Mouse (Mus musculus) MEL-GATA-1-ER (cell line): ENCODE data around the gene Pan3.
"Not testable (repeated sequence)": the region's sequence is repeated elsewhere in the genome, so short reads cannot be mapped to it uniquely, and the experiment has no call there.

Experiments used
- DNase-seq: peaks from one replicate; pipeline ENCODE4 v3.0.0-alpha.2; 2012; ENCODE audit warnings: low read depth; ENCODE audit errors: extremely low read depth

The Pan3 gene

DNA sequence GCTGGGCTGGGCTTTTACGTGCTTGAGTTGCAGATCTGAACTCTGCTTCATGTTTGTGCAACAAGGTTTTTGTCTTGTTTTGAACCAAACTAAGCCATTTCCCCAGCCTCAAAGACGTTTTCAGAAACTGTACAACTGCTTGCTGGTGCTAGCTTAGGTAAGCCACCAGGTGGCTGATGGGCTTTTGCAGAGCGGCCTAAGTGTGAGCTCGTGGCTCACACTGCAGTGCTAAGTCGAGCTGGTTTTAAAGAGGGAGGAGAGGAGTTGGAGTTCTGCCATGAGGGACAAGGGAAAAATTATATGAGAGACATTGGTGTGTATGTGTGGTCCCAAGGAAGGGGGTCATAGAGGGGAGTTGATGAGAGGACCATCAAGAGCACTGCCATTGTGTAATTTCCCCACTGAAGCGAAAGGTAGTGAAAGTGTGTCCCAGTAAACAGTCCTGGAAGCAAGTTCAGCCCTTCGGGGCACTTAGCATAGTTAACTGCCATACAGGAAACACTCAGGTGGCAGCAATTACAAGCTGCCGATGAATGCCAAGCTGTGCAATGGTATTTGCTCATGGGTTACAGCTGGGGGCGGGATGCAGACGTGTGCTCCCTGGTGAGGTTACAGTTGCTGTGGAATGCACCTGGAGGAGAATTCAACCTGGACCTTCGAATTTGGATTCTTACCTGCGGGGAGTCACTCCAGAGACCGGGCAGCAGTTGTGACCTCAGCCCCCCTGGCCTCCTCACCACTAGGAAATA lies 122.1 kb downstream of the Pan3 start:
- DNase-seq = no peak

DNA sequence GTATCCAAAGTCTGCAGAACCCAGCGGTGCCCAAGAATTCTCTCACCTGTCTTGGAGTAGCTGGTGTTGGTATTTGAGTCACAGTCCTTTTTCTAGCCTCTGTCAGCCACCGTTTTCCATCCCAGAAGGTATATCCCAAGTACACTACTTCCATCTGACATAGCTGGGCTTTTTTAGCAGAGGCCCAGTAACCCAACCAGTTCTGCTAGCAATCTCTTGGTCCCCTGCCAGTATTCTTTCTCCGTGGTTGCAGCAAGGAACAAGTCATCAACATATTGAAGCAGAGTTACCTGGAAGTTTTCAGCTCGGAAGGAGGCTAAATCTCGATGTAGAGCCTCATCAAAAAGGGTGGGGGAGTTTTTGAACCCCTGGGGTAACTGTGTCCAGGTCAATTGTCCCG lies 127.7 kb downstream of the Pan3 start:
- DNase-seq = not testable (repeated sequence)

DNA sequence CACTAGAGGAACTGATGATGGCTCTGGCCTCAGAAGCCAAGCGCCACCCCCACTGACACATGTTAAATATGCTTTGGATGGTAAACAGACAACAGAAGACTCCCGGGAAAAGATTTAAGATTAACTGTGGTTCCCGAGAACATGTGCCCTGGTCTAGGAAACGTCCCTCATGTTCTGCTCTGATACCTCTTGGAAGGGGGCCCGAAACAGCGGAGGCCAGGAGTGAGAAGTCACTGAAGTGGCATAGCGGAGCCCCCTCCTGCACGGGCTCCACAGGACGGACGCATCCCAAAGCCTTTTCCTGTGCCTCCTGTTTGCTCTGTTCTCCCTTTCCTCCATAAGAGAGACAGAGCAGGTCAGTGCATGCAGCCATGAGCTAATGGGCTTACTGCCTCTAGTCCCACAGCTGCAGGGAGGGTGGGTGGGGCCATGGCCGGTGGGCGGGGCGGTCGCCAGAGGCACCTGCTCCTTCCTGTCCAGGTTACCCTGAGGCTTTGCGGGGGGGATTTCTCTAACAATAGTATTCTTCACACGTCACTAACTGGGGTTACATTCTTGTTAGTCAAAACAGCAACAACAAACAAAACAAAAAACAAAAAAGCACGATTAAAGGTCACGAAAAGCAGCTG lies 133.7 kb downstream of the Pan3 start:
- DNase-seq = no peak

DNA sequence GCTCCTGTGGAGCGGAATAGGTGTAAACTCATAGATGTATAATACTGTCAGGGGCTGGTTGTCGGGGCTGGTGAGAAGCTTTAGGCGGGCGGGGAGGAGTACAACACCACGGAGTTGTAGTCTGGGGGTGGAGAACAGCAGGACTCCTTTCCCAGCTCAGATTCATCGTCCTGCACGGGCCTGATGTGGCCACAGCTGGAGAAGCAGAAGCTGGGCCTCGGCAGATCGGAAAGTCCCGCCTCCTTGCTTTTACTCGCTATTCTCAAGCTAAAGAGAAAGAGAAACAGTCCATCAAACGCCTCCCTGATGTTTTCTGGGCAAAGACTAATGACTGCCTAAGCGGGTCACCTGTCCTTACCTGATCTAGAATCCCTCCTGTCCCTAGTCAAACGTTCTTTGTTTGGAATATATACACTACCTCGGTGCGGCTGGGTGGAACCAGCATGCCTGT lies 134.2 kb downstream of the Pan3 start:
- no peak for DNase-seq

DNA sequence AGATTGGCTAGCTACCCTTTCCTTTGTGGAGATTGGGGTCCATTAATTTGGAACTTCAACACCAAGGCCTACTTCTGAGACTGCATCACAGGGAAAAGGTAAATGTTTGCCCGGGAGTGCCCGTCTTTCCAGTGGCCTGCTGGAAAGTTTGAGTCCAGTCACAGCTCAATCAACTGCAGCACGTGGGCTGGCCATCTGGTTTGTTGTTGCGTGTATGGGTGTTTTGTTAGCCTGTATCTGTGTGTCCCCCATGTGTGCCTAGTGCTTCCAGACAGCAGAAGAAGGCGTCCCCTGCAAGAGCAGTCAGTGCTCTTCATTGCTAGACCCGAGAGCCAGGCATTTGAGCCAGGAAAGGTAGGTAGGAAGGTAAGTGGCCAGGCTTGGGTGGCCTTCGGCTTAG lies 135.5 kb downstream of the Pan3 start:
- no peak for DNase-seq

DNA sequence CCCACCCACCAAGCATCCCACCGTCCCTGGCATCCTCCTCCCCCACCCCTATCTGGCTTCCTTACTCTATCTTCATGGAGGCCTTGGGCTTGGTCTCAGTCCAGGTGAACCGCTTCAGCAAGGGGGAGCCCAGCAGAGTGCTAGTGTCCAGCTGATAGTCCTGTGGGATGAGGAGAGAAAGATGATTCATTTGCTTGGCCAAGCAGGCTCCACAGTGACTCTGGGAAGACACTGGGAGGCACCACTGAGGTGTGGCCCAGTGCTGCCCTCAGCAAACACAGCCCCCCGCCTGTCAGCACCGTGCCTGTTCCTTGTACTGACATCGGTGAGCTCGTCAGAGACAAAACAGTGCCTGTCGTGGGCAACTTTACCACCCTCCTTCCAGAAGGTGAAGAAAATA lies 136.4 kb downstream of the Pan3 start:
- no peak for DNase-seq

DNA sequence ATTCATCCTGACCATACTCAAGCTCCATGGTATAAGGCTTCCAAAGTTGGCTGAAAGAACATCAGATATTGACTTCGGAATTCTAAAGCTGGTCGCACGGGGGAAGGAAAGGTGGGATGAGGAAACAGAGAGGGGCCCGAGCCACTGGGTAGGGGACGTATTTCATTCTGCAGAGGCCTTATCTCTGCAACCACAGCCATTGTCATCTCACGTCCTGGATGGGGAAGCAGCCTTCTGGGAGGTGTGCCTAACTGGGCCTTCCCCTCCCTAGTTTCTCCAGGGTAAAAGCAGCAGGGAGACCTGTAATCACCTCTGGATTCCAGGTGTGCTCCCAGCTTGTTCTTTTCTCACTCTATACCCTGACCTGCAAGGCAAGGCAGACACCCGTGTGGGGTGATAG lies 142.7 kb downstream of the Pan3 start:
- peak; percentile 37 for DNase-seq

DNA sequence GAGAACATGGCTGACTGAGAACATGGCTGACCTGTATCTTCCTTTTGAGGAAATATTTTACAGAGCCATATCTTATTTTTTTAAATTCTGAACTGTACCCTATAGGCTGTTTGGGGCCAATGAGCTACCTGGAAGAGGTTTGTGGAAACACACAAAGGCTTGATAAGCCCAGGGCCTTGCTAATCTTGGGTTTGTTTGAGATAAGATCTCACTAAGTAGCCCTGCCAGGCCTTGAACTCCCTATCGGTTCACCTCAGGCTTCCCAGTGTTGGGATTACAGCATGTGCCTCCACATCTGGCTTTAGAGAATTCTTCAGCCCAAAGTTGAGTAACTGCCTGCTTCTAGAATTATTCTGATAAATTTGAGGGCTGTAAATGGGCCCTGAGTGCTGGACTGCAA lies 143.6 kb downstream of the Pan3 start:
- no peak for DNase-seq

DNA sequence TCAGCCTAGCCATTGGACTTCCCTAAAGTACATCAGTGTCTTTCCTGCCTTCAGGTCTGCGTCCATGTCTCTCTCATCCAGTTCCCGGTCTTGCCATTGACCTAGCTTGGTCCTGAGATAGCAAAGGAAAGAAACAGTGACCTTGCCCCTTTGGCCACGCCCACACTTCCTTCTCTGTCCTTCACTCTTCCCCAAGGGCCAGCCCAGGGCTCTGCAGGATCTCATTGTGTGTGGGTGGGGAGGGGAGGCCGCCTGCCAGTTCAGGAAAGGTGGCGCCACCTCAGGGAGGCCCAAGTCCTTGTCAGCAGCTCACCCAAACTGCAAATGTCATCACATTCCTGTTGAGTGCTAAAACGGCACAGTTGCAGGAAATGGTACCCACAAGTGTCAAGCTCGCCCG lies 144.6 kb downstream of the Pan3 start:
- no peak for DNase-seq

DNA sequence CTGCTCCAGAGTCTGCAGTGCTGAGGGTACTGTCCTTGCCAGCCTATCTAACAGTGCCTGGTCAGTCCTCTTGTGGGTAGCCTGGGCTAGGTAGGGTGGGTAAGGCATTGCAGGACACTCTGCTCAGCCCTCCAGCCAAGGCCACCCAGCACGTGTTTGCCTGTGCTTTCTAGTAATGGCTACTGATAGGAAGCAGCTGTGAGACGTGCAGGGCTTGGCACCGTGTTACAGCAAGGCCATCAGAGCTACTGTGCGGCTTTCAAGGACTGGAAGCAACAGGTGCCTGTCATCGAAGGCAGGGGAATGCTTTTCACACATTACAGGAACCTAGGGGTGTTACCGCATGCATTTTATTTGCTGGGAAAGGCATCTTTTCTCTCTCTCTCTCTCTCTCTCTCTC lies 147.0 kb downstream of the Pan3 start:
- DNase-seq = no peak

DNA sequence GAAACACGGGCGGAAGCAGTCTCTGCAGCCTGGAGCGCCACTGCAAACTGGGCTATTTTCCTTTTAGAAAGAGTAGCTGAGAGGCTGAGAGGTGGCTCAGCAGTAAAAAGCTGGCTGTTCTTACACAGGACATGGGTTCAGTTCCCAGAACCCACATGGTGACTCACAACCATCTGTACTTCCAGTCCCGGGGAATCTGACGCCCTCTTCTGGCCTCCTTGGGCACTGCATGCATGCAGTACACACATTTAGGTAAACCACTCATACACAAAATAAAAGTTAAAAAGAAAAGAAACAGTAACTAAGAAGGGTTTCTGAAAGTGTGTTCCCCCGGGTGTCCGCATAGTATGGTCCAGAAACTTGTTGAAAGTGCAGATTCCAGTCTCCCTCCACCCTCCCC lies 149.2 kb downstream of the Pan3 start:
- no peak for DNase-seq

DNA sequence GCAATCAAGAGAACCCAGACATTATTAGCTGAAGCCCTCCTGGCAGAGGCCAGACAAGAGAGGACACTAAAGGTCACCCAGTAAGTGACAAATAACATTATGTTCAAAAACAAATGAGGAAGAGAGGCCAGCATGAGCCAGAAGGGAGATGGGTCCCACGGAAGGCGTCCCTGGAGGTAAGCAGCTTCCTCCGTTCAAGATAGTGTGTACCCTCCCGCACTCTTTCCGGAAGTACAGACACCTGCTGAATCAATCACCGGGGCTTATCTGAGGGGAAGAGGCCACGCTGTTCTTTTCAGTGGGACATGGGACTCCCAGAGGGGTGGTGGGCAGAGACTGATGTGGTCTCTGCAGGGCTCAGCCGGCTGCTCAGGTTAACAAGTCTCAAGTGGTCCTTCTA lies 149.7 kb downstream of the Pan3 start:
- no peak for DNase-seq

DNA sequence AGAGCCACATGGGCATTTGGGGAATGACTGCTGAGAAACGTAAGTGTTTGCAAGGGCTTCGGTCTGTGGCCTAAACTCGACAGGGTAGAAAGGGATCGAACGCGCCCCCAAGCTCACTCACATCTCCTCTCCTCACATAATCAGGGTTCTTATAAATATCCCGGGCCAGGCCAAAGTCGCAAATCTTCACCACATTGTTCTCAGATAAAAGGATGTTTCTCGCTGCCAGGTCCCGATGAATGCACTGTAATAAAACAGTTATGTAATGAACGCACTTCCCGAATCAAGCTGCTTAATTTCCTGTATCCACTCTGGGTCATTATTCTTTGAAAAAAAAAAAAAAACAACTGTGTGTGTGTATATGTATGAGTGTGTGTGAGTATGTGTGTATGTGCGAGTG lies 150.2 kb downstream of the Pan3 start:
- no peak for DNase-seq

DNA sequence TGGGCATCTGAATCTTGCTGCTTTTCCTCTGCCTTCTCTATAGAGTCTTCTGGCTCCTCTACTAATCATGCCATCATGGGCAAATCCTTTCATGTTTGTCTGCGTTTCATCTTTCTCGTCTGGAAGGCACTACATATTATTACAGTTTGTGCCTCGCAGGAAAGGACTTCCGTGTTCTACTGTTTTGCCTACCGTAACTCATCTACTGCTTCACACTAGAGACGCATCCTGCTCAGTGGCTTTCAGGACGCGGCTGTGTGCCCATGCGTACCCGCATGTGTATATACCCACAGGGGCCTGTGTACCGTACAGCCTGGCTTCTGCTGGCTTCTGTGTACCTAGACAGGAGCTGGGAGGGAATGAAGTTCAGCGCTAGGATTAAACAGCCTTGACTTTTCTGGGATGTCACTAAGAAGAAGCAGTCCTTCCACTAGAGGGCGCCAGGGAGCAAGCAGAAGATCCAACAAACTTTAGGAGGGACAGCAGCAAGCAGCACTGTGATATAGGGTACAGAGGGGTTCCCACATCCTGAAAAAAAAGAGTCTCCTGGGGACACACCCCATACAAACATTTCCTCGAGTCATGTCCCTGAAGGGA lies 153.8 kb downstream of the Pan3 start:
- DNase-seq = peak; percentile 56

DNA sequence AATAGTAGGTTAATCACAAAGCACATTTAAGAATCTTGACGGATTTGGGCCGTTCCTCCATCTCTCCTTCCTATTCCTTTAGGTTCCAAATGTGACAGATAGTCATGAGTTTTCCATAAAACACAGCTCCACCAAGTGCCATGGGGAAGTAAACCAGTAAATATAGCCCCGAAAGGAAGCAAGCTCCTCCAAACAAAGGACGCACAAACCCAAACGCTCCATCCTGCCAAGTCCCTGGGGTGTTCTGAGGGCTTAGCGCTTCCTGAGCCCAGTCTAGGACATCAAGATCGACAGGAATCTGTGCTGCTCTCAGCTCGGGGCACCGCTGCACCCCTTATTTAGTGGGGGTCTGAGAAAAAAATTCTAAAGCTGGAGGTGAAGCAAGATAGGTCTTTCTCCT lies 154.7 kb downstream of the Pan3 start:
- no peak for DNase-seq

DNA sequence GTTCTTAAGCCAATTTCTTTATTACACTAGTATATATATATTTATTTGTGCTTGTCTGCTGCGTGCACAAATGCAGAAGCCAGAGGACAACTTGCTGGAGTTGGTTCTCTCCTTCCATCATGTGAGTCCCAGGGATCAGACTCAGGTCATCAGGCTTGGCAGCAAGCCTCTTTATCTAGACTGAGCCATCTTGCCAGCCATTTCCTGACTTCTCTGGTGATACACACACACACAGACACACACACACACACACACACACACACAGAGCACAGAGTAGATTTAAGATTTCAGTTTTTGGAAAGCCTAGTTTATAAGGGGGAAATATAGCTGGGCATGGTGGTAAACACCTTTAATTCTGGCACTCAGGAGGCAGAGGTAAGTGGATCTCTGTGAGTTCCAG lies 155.1 kb downstream of the Pan3 start:
- DNase-seq = peak; percentile 24

DNA sequence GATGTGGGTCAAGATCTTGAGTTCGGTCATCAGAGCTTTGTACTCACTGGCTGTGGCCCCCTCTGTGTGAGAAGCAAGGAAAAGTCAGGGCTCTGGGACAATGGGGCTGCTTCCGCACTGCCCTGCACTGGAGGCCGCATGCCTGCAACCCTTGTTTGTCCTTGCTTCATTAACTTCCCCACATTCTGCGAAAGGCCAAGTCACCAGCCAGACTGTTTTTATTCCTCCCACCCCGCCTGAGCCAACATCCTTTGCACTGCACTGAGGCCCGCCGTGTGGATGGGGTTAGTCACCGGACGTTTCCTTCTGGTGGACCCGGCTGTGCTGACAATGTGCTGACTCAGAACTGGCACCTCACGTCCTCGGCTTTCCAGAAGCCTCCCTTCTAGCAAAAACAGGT lies 159.9 kb downstream of the Pan3 start:
- DNase-seq = no peak

DNA sequence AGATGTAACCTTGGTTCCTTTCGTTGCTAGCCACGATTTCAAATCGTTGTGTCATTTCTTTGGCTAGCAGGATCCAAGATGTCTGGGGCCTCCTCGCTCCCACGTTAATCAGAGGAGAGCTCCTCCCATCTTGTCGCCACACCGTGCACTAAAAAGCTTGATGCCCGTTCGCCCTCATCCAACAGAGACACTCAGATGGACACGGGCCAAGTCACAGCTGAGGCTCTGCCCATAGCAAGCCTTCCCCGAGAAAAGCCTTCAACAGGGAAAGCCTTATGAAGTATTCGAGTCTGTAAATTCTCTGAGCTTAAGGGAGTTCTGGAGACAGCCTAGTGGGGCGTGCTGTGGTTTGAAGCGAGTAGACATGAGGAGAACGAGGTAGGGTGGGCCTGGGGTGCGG lies 167.9 kb downstream of the Pan3 start:
- no peak for DNase-seq
